8 mouse cellular contexts compared by ENCODE assay signal in the genomic region with DNA sequence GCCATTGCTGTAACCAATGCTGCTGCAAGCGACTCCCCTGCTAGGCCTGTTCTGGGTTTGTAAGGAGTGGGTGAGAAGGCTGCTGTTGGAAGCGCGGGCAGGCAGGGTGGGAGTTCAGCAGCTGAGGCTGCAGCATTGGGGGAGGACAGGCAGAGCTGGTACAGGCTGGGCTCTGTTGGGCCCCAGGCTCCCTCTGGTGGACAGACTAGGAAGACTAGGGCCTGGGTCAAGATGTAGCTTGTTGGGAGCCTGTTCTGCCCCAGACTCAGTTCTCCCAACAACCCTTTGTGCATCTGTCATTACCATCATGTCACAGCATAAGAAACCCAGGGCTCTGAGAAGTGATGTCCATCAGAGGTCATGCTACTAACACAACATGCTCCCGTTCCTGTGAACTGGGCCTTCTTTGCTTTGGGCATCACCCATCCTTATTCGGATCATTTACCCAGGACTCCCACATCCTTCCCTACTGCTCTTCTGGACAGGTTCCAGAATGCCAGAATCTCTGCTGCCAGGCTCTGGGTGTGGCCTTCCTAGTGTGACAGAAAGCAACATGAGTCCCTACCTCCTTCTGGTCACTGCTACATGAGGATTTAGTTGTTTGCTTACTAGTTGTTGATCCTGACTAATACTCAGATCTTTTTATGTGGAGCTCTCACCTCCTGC. TPM values are rescaled to one million over a fixed set of nuclear protein-coding genes. Genes with fewer than 3 reads are reported as not detected.
A peak's percentile ranks its signal among the peaks of the same experiment; 100 is the strongest.
DNase-seq lines count a peak whose midpoint lies in the region; ATAC-seq and TF ChIP-seq lines count a peak whose summit lies in the region.

No protein-coding gene starts in this region.

- H3K4me2 ChIP-seq in limb, embryonic 13.5 days (replicated peaks), result 0 out of 2 replicates have a peak overlapping the region, but pooled peaks have one; percentile 27
- peak overlapping the region; percentile 10 for H3K4me2 ChIP-seq in midbrain, embryonic 15.5 days

- TF ChIP-seq POLR2A in kidney, adult 2 months (IDR thresholded peaks at IDR 0.05; ENCODE audit: low read depth, low read length), result no peak

- DNase-seq in layer of hippocampus, adult 11-12 months (ENCODE audit: low spot score), result peak; percentile 75
- DNase-seq in layer of hippocampus, adult 9-10 months (ENCODE audit: low spot score), result no peak
- peak; percentile 64 for DNase-seq in embryo, embryonic 9.5 days (ENCODE audit: extremely low spot score)
- peak; percentile 65 for DNase-seq in kidney, adult 2 months
- DNase-seq in spleen, postnatal 4 days (ENCODE audit: low spot score in 2 of 2), result peak; percentile 22 to 76

- peak; percentile 63 for TF ChIP-seq CTCF in kidney, adult 2 months (conservative IDR thresholded peaks at IDR 0.05; ENCODE audit: insufficient read depth, insufficient read length, low read depth, low read length)

- H3K4me3 ChIP-seq in kidney, adult 2 months (ENCODE audit: insufficient read depth, low read depth, low read length), result no peak overlapping the region
- no peak overlapping the region for H3K4me3 ChIP-seq in limb, embryonic 13.5 days
- no peak overlapping the region for H3K4me3 ChIP-seq in midbrain, embryonic 15.5 days

- H3K27ac ChIP-seq in kidney, adult 2 months (ENCODE audit: insufficient read depth, low read depth, low read length), result no peak overlapping the region
- no peak overlapping the region for H3K27ac ChIP-seq in limb, embryonic 13.5 days
- no peak overlapping the region for H3K27ac ChIP-seq in midbrain, embryonic 15.5 days

- no peaks in the 10 kb centered on the region for H3K27me3 ChIP-seq in kidney, adult 2 months (replicated peaks; ENCODE audit: control insufficient read depth, insufficient read depth, low read length)
- peaks cover 83% of the 10 kb centered on the region for H3K27me3 ChIP-seq in limb, embryonic 13.5 days
- H3K27me3 ChIP-seq in midbrain, embryonic 15.5 days (replicated peaks), result peaks cover 53% of the 10 kb centered on the region

- ATAC-seq in granulocyte monocyte progenitor cell, adult 5-6 weeks (replicated peaks; ENCODE audit: poor library complexity, severe bottlenecking), result peak; percentile 83
- ATAC-seq in limb, embryonic 13.5 days (ENCODE audit: low FRiP score, low read depth), result peak; percentile 79
- peak; percentile 77 for ATAC-seq in midbrain, embryonic 15.5 days (replicated peaks)

- H3K4me1 ChIP-seq in kidney, adult 2 months (ENCODE audit: control insufficient read depth, insufficient read depth, low read length), result peaks cover 3% of the 10 kb centered on the region; the same call in 1 of the 2 replicates
- H3K4me1 ChIP-seq in limb, embryonic 13.5 days, result peaks cover 10% of the 10 kb centered on the region; the same call in 1 of the 2 replicates
- peaks cover 14% of the 10 kb centered on the region for H3K4me1 ChIP-seq in midbrain, embryonic 15.5 days

- WGBS in kidney, adult 2 months, result 19% methylated on average over 5 of the region's 5 CpGs
- WGBS in limb, embryonic 13.5 days, result 30% methylated on average over 5 of the region's 5 CpGs
- WGBS in midbrain, embryonic 15.5 days, result 42% methylated on average over 5 of the region's 5 CpGs

- no peak overlapping the region for H3K9ac ChIP-seq in limb, embryonic 13.5 days
- H3K9ac ChIP-seq in midbrain, embryonic 15.5 days, result no peak overlapping the region

- H3K9me3 ChIP-seq in limb, embryonic 13.5 days, result no peaks in the 10 kb centered on the region
- no peaks in the 10 kb centered on the region for H3K9me3 ChIP-seq in midbrain, embryonic 15.5 days

- no peaks in the 10 kb centered on the region for H3K36me3 ChIP-seq in kidney, adult 2 months (ENCODE audit: control insufficient read depth, insufficient read depth, low read length)
- H3K36me3 ChIP-seq in limb, embryonic 13.5 days, result no peaks in the 10 kb centered on the region
- no peaks in the 10 kb centered on the region for H3K36me3 ChIP-seq in midbrain, embryonic 15.5 days (replicated peaks)

RNA-seq across cellular contexts. Expression of gene Iqsec2, which starts 3.5 kb away (rescaled TPM):
- 7.4 and 10.5 TPM in 2 replicates for total RNA-seq in granulocyte monocyte progenitor cell, adult 5-6 weeks (2014; fragmentation: Nextera tagmentation)
- 0.60 and 5.3 TPM in 2 replicates for total RNA-seq in granulocyte monocyte progenitor cell, adult 5-6 weeks (2017)
- 80.1 and 89.8 TPM in 2 replicates for polyA plus RNA-seq in kidney, adult 2 months (2012; rRNA removed)
- polyA plus RNA-seq in limb, embryonic 13.5 days (2015; fragmentation: Nextera tagmentation; extraction: Ambion mirVana), result 2.7 and 2.8 TPM in 2 replicates
- polyA plus RNA-seq in midbrain, embryonic 15.5 days (2015; fragmentation: Nextera tagmentation; extraction: Ambion mirVana), result 4.8 and 6.3 TPM in 2 replicates

Comparison
In these comparisons a context has a peak if more than half of its experiments do, and no peak if none do; other contexts are left out.
1. RNA of gene Iqsec2, which starts 3.5 kb away (polyA plus RNA-seq): 80.1 to 89.8 TPM in kidney, adult 2 months; 4.8 to 6.3 TPM in midbrain, embryonic 15.5 days and 2.7 to 2.8 TPM in limb, embryonic 13.5 days; every median in the first group is over 10 times any median in the second.
2. Peak in every context shown above with its lines, with median percentiles within 50 percentile points of each other: ATAC-seq.